Mouse (Mus musculus) testis, adult 2 months (tissue): ENCODE data around the gene Tpk1. TPM values are rescaled to one million over a fixed set of nuclear protein-coding genes. Genes with fewer than 3 reads are reported as not detected.

Experiments
- H3K27ac ChIP-seq: fragments of 200-500 bp; 2 replicates; pipeline ENCODE4 v1.5.1; 2012; ENCODE audit warnings: low read depth, low read length; ENCODE audit not compliant: control insufficient read depth, insufficient read depth
- H3K27me3 ChIP-seq: fragments of 200-500 bp; 2 replicates; pipeline ENCODE4 v1.6.1; 2012; ENCODE audit warnings: mild to moderate bottlenecking, low read length, moderate library complexity; ENCODE audit not compliant: control insufficient read depth, insufficient read depth
- H3K36me3 ChIP-seq: fragments of 200-500 bp; 2 replicates; pipeline ENCODE4 v1.6.1; 2012; ENCODE audit warnings: mild to moderate bottlenecking, low read length; ENCODE audit not compliant: control insufficient read depth, insufficient read depth
- H3K4me1 ChIP-seq: fragments of 200-500 bp; 2 replicates; pipeline ENCODE4 v1.6.1; 2012; ENCODE audit warnings: low read length; ENCODE audit not compliant: control insufficient read depth, insufficient read depth
- H3K4me3 ChIP-seq: fragments of 200-500 bp; 2 replicates; pipeline ENCODE4 v1.5.1; 2012; ENCODE audit warnings: low read depth, mild to moderate bottlenecking, low read length, moderate library complexity, mixed read lengths; ENCODE audit not compliant: control insufficient read depth
- CTCF ChIP-seq: fragments of 200-500 bp; IDR thresholded peaks from 2 replicates; pipeline ENCODE4 v1.5.1; 2012; ENCODE audit warnings: low read depth, mild to moderate bottlenecking, inconsistent platforms, low read length, moderate library complexity; ENCODE audit not compliant: control insufficient read depth, insufficient read depth, insufficient replicate concordance
- POLR2A ChIP-seq: fragments of 200-500 bp; IDR thresholded peaks from 2 replicates; pipeline ENCODE4 v1.6.1; 2012; ENCODE audit warnings: low read depth, mild to moderate bottlenecking, inconsistent platforms, low read length, moderate library complexity; ENCODE audit not compliant: control insufficient read depth
- polyA plus RNA-seq: library from polyadenylated mRNA; depleted of rRNA; stranded (reverse); fragments of >200 nt; gene quantifications from 2 replicates; pipeline ENCODE4 v1.2.3, GENCODE M21; 2012

Tpk1 gene
- polyA plus RNA-seq, 1 experiment = 1.7 TPM

DNA sequence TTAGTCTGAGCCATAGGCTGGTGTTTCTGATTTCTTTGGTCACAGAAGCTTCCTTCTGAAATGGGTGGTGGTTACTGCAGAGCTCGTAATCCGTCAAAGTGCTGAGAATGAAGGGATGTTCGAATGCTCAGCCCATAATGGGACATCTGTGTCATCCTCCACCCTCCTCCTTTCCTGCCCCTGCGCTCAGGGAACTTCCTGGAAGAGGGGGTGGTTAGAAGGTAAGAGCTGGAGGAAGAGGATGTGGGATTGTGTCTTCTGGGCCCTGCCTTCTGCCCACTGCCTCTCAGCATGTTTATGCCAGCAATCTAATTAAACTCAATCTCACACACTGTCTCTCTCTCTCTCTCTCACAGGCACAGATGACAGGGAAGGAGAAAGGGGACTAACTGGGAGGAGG is 317.0 kb downstream of the Tpk1 start:
- Histone ChIP-seq H3K4me1 (no peaks in the 10 kb centered on the region), H3K27ac (no peak overlapping the region), H3K4me3 (no peak overlapping the region), H3K36me3 (no peaks in the 10 kb centered on the region), H3K27me3 (no peaks in the 10 kb centered on the region)
- no peak for TF ChIP-seq CTCF
- no peak for TF ChIP-seq POLR2A

DNA sequence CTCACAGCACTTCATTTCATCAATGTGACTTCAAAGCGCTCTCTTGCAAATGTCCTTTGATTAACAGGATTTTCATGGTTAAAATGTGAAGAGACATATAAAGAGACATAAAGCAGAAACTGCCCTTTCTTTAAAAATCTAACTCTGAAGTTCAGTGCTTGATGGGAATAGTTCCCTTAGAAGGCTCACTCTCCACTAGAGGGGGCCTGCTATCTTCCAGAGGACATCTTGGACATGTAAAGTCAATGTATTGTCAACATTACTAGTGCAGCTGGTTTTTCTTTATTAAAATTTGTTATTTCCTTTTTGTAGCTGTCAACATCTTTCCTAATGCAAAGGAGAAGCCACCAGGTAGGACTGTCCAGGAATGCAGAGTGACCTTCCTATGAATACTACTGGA is 318.4 kb downstream of the Tpk1 start:
- TF ChIP-seq CTCF (no peak), POLR2A (no peak)
- Histone ChIP-seq H3K27ac (no peak overlapping the region), H3K27me3 (no peaks in the 10 kb centered on the region)

DNA sequence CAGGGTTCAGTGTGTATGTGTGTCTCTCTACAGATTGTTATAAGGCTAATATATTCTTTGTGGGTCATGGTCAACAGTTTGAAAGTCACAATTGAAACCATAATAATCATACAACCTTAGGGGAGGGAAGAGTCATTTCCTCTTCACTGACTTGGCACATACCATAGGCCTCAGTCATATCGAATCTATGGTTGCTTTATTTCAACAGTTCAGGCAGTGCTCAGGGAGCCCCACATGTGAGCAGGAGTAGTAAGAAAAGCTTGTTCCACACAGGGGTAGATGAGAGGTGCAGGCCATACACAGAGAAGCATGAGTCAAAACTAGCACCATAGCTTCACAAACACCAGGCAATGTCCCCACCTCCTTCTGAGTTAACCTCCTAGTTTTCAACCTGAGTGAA is 323.1 kb downstream of the Tpk1 start:
- no peak overlapping the region for H3K27ac ChIP-seq
- no peak for TF ChIP-seq POLR2A
- TF ChIP-seq CTCF = no peak
- no peaks in the 10 kb centered on the region for H3K36me3 ChIP-seq
- no peaks in the 10 kb centered on the region for H3K4me1 ChIP-seq
- no peaks in the 10 kb centered on the region for H3K27me3 ChIP-seq
- no peak overlapping the region for H3K4me3 ChIP-seq

More for the DNA sequence above, 318.4 kb downstream of the Tpk1 start:
- H3K4me1 ChIP-seq = no peaks in the 10 kb centered on the region
- H3K36me3 ChIP-seq = no peaks in the 10 kb centered on the region
- H3K4me3 ChIP-seq = no peak overlapping the region

DNA sequence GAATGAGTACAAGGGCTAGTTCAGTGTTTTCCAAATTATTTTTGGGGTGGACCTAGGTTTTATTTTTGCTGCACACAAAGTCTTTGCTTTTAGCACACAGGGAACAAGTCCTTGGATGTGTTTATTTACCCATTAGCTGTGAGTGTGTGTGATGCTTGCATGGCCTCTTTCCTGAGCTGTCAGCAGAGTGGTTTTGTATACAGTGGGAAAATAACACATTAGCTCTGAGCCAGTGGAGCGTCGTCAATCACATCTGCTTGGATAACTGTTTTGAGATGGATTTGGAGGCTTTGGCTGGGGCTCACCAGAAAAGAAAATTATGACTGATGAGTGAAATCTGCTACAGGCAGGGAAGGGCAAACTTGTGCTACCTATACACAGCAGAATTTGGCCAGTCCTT is 323.7 kb downstream of the Tpk1 start:
- no peak overlapping the region for H3K27ac ChIP-seq
- H3K4me3 ChIP-seq = no peak overlapping the region
- H3K4me1 ChIP-seq = no peaks in the 10 kb centered on the region
- no peaks in the 10 kb centered on the region for H3K27me3 ChIP-seq
- TF ChIP-seq CTCF = no peak
- no peak for TF ChIP-seq POLR2A
- H3K36me3 ChIP-seq = no peaks in the 10 kb centered on the region

DNA sequence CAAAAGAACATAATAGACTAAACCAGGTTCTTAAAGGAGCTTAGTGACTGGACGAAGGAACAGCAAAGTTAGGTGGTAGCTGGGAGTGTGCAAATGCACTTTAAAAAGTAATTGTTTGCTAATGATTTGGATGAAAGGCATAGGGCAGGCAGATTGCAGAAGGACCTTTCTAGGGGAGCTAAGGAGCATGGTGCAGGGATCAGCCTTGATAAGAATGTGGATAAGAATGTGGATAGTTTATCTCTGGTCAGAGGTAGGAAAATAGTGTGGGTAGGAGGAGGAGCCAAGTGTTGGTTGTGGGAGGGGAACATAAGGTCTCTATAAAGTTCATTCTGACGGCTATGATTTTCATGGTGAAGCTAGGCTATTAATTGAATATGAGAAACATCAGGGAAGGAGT is 327.3 kb downstream of the Tpk1 start:
- TF ChIP-seq CTCF = no peak
- TF ChIP-seq POLR2A = no peak
- H3K4me1 ChIP-seq = no peaks in the 10 kb centered on the region

DNA sequence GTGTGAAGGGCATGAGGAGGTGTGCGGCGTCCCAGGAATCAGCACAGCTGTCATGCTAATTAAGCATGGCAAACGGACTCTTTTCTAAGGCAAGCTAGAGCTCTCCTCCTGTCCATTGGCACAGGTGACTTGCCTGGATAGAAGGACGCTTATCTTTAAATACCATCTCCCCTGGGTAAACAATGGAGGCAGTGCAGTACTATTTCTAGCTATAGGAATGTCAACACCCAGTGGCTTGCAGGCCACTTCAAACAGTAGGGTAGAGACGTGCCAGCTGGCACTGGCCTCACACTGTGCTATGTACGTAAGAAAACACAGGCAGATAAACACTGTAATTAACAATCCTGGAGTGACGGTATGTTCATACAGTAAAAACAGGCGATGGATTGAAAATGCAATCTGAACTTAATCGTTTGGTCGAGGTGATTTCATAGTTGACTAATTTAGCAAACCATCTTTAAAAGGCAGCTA is 328.6 kb downstream of the Tpk1 start:
- TF ChIP-seq CTCF (no peak), POLR2A (no peak)
- no peaks in the 10 kb centered on the region for H3K36me3 ChIP-seq
- no peaks in the 10 kb centered on the region for H3K4me1 ChIP-seq
- no peaks in the 10 kb centered on the region for H3K27me3 ChIP-seq
- no peak overlapping the region for H3K27ac ChIP-seq
- H3K4me3 ChIP-seq = no peak overlapping the region

More for the DNA sequence above, 327.3 kb downstream of the Tpk1 start:
- Histone ChIP-seq H3K27ac (no peak overlapping the region), H3K27me3 (no peaks in the 10 kb centered on the region), H3K4me3 (no peak overlapping the region), H3K36me3 (no peaks in the 10 kb centered on the region)

DNA sequence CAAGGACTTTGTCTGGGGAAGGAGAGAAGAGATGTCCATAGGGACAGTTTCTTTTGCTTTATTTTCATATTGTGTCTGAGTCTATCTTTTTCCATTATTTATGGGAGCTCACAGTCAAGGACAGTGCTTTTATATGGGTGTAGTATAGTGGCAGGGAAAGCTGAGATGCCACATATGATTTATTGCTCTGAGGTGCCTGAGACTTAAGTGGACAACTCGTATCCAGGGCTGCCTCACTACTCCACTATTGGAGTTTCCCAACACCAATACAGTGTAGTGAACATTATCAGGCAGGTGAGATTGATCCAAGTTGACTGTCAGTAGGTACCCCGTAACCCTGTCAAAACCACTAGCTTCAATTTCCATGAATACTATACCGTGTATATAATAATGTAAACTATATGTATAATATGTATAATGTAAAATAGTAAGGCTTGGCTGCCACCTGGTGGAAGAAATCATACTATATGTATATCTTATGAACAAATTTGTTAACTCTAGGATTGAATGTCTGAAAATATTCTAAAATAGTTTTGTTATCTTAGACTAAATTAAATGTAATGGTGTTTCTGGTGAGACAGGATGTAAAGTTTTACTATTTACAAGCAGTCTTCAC is 330.4 kb downstream of the Tpk1 start:
- no peak overlapping the region for H3K4me3 ChIP-seq
- H3K4me1 ChIP-seq = no peaks in the 10 kb centered on the region
- no peak overlapping the region for H3K27ac ChIP-seq
- H3K36me3 ChIP-seq = no peaks in the 10 kb centered on the region
- H3K27me3 ChIP-seq = no peaks in the 10 kb centered on the region
- no peak for TF ChIP-seq CTCF
- no peak for TF ChIP-seq POLR2A
